Mouse (Mus musculus) bone marrow macrophage, adult 2 months (primary cell): ENCODE measurements at regions not wholly inside any gene's neighbourhood (a gene's known extent, or its start where the extent isn't known, plus 50 kb on each side); places are given as distances from the start of the nearest gene placed in this dataset.

ENCODE experiments used
- CTCF ChIP-seq: IDR thresholded peaks from 2 replicates; pipeline ENCODE4 v1.5.1; 2012; ENCODE audit warnings: low read depth, mild to moderate bottlenecking, low read length, moderate library complexity
- POLR2A ChIP-seq: IDR thresholded peaks from 2 replicates; pipeline ENCODE4 v1.6.1; 2012; ENCODE audit warnings: mild to moderate bottlenecking, low read depth, low read length, borderline replicate concordance

GRCm38 (mm10) chr17:4610481-4610880, 383.7 kb upstream of the Arid1b start:
- TF ChIP-seq POLR2A (no peak), CTCF (no peak)
